Mouse (Mus musculus) liver, embryonic 16.5 days (tissue): ENCODE results near the gene Gsdma3. TPM values are rescaled to one million over a fixed set of nuclear protein-coding genes. Genes with fewer than 3 reads are reported as not detected.

Source experiments
- ATAC-seq: fragments of 200-750 bp; cut with Nextera tagmentation; 2 replicates; pipeline ENCODE4 v1.8.0; 2017; ENCODE audit warnings: low read depth, mild to moderate bottlenecking, moderate number of reproducible peaks, moderate library complexity
- H3K27ac ChIP-seq: fragments of 300-500 bp; sonication (generic); 2 replicates; pipeline ENCODE4 v1.5.1; 2014; ENCODE audit warnings: mild to moderate bottlenecking, low read length
- H3K27me3 ChIP-seq: fragments of 300-500 bp; sonication (generic); 2 replicates; pipeline ENCODE4 v1.6.1; 2014; ENCODE audit warnings: low read depth, low read length, mixed read lengths; ENCODE audit not compliant: control insufficient read depth, insufficient read depth
- H3K36me3 ChIP-seq: fragments of 300-500 bp; sonication (generic); 2 replicates; pipeline ENCODE4 v1.6.1; 2014; ENCODE audit warnings: mild to moderate bottlenecking; ENCODE audit not compliant: control insufficient read depth, insufficient read depth
- H3K4me1 ChIP-seq: fragments of 300-500 bp; sonication (generic); 2 replicates; pipeline ENCODE4 v1.6.1; 2014; ENCODE audit warnings: low read depth, low read length, mixed read lengths; ENCODE audit not compliant: control insufficient read depth
- H3K4me2 ChIP-seq: fragments of 300-500 bp; sonication (generic); 2 replicates; pipeline ENCODE4 v1.6.1; 2014; ENCODE audit warnings: low read depth, low read length, mixed read lengths
- H3K4me3 ChIP-seq: fragments of 300-500 bp; sonication (generic); 2 replicates; pipeline ENCODE4 v1.5.1; 2014; ENCODE audit warnings: low read depth, mild to moderate bottlenecking, low read length
- H3K9ac ChIP-seq: fragments of 300-500 bp; sonication (generic); 2 replicates; pipeline ENCODE4 v1.6.1; 2014; ENCODE audit warnings: low read depth, low read length
- H3K9me3 ChIP-seq: fragments of 300-500 bp; sonication (generic); replicated peaks from 2 replicates; pipeline ENCODE4 v1.6.1; 2016; ENCODE audit warnings: low read length; ENCODE audit not compliant: control insufficient read depth
- WGBS: fragments of 180-500 bp; shearing (Covaris S2); extraction: QIAGEN DNeasy Blood & Tissue Kit; methylation state at CpG from one replicate; pipeline ENCODE4 v1.1.7; 2014; ENCODE audit not compliant: insufficient replicate concordance; 5-methylcytosine and 5-hydroxymethylcytosine counted together
- polyA plus RNA-seq: library from polyadenylated mRNA; unstranded; fragments of >200 nt; fragmentation: Nextera tagmentation; extraction: Ambion mirVana; gene quantifications from 2 replicates; pipeline ENCODE4 v1.2.1, GENCODE M21; 2015

Gsdma3 gene
- polyA plus RNA-seq = not detected in 2 replicates

DNA sequence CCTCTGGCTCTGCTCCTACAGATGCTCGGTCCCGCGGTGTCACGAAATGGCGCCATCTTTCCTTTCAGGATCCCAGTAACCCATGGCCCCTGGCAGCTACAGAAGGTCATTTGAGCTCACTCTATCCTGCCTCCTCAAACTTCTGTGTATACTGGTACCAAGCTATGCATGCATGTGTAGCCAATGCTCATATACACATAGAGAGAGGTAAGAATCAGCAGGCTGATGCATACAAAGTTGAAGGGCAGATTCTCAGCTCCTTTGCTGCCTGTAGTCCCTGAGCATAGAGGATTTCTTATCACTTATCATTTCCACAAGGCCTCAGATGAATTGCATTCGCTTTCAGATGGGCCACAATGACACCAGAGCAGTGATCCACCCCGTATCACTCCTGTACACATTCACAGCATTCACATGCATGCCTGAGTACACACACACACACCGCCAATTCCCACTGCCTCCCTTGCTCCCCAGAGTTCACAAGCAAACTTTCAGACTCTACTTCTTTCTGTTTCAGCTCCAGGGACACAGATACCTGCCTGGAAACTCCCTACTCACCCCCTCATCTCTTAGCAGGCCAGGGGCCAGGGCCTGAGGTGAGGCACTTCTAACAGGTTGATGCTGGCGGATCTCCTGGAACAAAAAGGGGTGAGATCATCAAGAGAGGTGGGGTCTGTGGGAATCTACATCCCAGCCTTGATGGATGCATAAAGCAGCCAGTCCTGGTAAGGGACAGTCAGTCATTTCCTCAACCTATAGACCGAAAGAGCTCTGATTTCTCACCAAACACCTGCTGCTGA lies at the start of gene Gsdma3, which contains the start of gene Gm12355:
Gsdma3 (plus strand) TSS at position 750 of the 800 bp plus-strand sequence.
Gm12355 (minus strand) TSS at position 51 of the 800 bp plus-strand sequence.
- Histone ChIP-seq H3K36me3 (no peaks in the 10 kb centered on the region), H3K27ac (no peak within 1 kb of the TSS), H3K4me3 (no peak within 1 kb of the TSS), H3K27me3 (no peaks in the 10 kb centered on the region), H3K4me1 (no peaks in the 10 kb centered on the region), H3K4me2 (no peak within 1 kb of the TSS), H3K9me3 (no peaks in the 10 kb centered on the region), H3K9ac (no peak within 1 kb of the TSS)
- WGBS = 77% methylated on average over 10 of the region's 10 CpGs
- no peak for ATAC-seq

DNA sequence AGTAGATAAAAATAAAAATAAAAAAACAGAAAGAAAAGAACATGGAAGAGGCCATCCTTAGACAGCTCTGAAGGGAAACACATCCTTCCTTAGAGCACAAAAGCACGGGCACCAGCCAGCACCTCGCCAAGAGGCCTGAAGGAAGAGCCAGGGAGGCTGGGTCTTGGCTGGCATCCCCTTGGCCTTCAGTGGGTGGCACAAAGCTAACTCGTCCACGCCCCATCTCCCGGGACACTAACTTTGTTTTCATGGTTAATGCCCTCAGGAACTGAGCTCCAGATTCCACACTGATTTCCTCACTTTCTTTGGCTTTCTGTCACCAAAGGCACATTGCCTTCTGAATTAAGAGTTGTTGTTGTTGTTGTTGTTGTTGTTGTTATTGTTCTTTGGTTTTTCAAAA lies 48.4 kb upstream of the Gsdma3 start:
- ATAC-seq = no peak
- Histone ChIP-seq H3K9me3 (no peaks in the 10 kb centered on the region), H3K4me3 (no peak overlapping the region), H3K27me3 (no peaks in the 10 kb centered on the region), H3K9ac (no peak overlapping the region), H3K27ac (no peak overlapping the region), H3K4me1 (peaks cover 32% of the 10 kb centered on the region), H3K4me2 (no peak overlapping the region), H3K36me3 (no peaks in the 10 kb centered on the region)
- 83% methylated on average over 5 of the region's 5 CpGs for WGBS

DNA sequence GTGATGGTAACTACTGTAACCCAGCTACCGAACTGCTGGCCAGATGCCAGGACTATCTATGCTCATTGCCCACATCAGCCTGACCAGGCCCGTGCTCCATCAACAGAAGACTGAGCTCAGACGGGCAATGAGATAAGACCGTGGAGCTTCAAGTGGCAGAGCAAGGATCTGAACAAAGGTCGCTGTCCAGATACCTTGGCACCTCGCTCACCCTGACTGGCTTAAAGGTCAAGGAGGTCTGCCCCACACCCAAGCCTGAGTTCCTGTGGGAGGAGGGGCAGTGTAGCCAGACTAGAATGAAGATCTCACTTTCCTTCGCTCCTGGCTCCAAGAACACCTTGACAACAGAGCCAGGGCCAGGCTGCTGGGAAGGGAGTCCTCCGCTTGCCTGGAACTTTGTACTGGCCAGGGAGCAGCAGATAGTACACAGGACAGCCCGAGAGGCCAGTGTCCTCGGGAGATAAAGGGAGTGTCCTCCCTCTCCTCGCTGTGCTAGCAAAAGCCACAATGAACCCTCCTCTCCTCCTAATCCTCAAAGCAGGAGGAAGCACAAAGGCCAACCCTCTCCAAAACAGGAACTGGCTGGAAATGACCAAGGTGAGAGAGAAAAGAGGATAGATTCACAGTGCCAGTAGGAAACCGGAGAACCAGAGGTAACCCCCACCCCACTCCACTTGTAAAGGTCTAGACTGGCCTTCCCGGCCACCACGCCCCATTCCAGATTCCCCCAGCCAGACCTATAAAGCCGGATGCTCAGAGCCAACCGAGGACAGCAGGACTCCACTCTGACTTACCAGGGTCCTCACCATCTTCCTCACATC lies 45.6 kb upstream of the Gsdma3 start:
- peak; percentile 72 for ATAC-seq
- Histone ChIP-seq H3K4me1 (peaks cover 58% of the 10 kb centered on the region), H3K36me3 (no peaks in the 10 kb centered on the region), H3K27ac (peak overlapping the region; percentile 99), H3K9ac (peak overlapping the region; percentile 83), H3K4me2 (peak overlapping the region; percentile 86), H3K27me3 (no peaks in the 10 kb centered on the region), H3K9me3 (no peaks in the 10 kb centered on the region), H3K4me3 (peak overlapping the region; percentile 65)
- WGBS = 19% methylated on average over 16 of the region's 16 CpGs

DNA sequence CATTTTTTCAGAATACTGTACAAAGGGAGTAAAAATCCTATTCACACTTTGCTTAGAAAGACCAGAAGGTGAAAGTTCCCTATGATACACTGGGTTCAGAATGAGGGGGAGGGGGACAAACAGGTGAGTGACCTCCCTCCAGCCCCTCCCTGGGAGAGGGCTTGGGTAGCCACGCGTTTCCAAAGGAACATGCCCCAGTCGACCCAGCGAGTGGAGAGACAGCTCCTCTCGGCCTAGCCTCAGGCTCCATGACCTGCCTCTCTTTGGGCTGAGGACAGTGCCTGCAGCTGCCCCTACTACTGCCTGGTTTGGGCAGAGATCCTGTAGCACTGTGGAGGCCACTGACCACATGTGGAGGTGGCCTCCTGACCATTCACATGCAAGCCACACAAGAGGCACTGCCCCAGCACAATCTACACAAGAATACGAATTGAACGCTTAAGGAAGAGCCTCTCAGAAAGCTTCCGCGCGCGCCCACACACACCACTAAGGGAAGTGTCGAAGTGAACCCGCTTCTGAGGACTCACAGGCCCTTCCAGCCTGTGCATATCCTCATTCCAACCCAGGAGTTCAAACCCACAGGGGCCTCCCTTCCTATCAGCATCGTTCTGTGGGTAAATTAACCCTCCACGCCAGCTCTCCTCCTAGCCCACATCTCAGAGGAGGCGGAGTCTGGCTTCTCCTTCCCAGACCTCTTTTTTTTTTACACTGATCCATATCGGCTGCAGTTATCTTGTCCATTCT lies 44.7 kb upstream of the Gsdma3 start:
- Histone ChIP-seq H3K4me2 (peak overlapping the region; percentile 86), H3K4me3 (peak overlapping the region; percentile 65), H3K36me3 (no peaks in the 10 kb centered on the region), H3K27ac (peak overlapping the region; percentile 99), H3K27me3 (no peaks in the 10 kb centered on the region), H3K9ac (peak overlapping the region; percentile 83), H3K9me3 (no peaks in the 10 kb centered on the region), H3K4me1 (peaks cover 68% of the 10 kb centered on the region)
- peak; percentile 2 for ATAC-seq
- 14% methylated on average over 17 of the region's 17 CpGs for WGBS

DNA sequence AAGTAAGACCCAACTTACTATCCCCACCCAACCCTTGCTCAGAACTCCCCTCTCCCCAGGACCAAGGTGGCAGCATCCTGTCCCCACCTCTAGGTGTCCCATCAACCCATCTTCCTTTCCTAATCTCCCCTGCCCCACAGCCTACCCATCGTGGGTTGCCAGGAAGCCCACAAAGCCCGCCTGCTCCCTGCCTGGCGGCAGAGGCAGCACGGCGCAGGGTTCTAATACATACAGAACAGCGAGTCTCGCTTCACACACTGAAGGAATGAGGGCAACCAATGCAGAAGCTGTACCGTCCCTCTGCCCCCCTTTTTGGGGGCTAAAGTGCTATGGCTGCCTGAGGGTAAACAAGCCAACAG lies 44.2 kb upstream of the Gsdma3 start:
- H3K4me2 ChIP-seq = peak overlapping the region; percentile 86
- 18% methylated on average over 8 of the region's 8 CpGs for WGBS
- ATAC-seq = no peak; the same call in 1 of the 2 replicates
- peak overlapping the region; percentile 83 for H3K9ac ChIP-seq
- peaks cover 68% of the 10 kb centered on the region for H3K4me1 ChIP-seq
- peak overlapping the region; percentile 65 for H3K4me3 ChIP-seq
- no peaks in the 10 kb centered on the region for H3K9me3 ChIP-seq
- H3K27me3 ChIP-seq = no peaks in the 10 kb centered on the region
- peak overlapping the region; percentile 99 for H3K27ac ChIP-seq
- H3K36me3 ChIP-seq = no peaks in the 10 kb centered on the region

DNA sequence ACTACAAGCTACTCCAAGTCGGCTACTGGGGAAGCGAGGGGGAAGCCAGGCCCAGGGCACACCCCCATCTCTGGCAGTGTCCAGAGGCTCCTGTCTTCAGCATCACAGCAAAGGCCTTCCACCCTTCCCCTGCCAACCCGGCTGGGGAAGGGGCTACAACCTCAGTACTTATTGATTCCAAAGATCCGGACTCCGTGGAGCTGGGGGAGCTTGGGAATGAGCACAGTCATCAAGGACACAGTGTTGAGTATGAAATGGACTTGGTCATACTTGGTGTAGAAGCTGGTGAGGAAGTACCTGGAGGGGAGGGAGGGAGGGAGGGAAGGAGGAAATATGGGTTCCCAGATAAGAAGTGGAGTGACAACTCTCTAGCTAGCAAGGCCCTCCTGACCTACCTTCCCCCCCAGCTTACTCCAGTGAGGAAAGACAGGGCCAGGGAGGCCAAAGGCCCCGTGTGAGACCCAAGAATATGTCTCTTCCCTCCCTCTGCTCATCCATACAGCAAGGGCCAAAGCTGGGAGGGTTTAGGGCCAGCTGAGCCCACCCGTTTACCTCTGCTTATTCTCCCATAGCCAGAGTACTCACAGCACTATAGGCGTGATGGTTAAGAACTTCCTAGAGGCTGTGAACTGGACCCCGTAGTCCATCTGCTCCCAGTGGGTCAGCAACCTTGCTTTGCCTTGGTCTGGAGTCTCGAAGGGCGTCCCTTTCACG lies 43.5 kb upstream of the Gsdma3 start:
- peaks cover 73% of the 10 kb centered on the region for H3K4me1 ChIP-seq

DNA sequence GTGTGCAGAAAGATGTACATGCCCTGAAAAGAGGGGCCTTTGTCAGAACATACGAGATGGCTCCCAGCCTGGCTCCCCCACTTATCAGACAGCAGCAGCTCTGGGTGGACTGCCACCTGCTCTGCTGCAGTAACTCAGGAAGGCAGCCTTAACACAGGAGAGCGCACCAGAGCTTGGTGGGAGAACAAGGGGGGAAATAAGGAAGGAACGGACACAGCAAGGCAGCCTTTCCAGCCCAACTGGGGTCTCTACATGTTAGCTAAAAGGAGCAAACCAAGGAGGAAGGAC lies 43.0 kb upstream of the Gsdma3 start:
- H3K36me3 ChIP-seq = no peaks in the 10 kb centered on the region
- peaks cover 78% of the 10 kb centered on the region for H3K4me1 ChIP-seq
- peak overlapping the region; percentile 83 for H3K9ac ChIP-seq
- H3K27me3 ChIP-seq = no peaks in the 10 kb centered on the region
- peak; percentile 71 for ATAC-seq
- peak overlapping the region; percentile 99 for H3K27ac ChIP-seq
- H3K4me2 ChIP-seq = peak overlapping the region; percentile 86
- peak overlapping the region; percentile 65 for H3K4me3 ChIP-seq
- WGBS = 18% methylated on average over 3 of the region's 3 CpGs
- no peaks in the 10 kb centered on the region for H3K9me3 ChIP-seq

More for the DNA sequence above, 43.5 kb upstream of the Gsdma3 start:
- Histone ChIP-seq H3K9me3 (no peaks in the 10 kb centered on the region), H3K27me3 (no peaks in the 10 kb centered on the region), H3K4me2 (peak overlapping the region; percentile 86), H3K4me3 (peak overlapping the region; percentile 65), H3K9ac (peak overlapping the region; percentile 83), H3K27ac (peak overlapping the region; percentile 99), H3K36me3 (no peaks in the 10 kb centered on the region)
- ATAC-seq = peak; percentile 70
- 22% methylated on average over 12 of the region's 12 CpGs for WGBS

DNA sequence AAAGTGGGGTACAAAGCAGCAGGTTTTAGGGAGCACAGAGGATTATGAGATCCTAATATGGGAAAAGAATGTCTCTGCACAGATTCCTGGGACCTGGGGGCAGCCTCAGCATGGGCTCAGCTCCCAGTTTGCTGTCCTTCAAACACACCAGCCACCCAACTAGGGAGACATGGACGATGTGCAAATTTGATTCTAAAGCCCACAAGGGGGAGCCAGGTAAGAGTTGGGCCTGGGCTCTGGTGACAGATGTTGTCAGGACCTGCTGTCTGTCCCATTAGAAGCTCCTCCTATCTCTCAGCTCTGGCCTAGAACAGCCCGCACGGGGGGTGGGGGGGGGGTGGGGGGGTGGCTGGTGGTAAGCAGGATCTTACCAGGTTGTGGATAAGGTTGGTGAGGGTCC lies 42.6 kb upstream of the Gsdma3 start:
- Histone ChIP-seq H3K4me2 (peak overlapping the region; percentile 86), H3K27ac (peak overlapping the region; percentile 99), H3K9me3 (no peaks in the 10 kb centered on the region), H3K4me3 (peak overlapping the region; percentile 65), H3K27me3 (no peaks in the 10 kb centered on the region), H3K36me3 (no peaks in the 10 kb centered on the region), H3K4me1 (peaks cover 81% of the 10 kb centered on the region), H3K9ac (peak overlapping the region; percentile 83)
- ATAC-seq = peak; percentile 18; the same call in 1 of the 2 replicates
- WGBS = 3% methylated on average over 3 of the region's 3 CpGs
